Mouse (Mus musculus) cortical plate, adult 2 months (tissue): Measurements from ENCODE around the gene Dock8.

Experiments
- CTCF ChIP-seq: fragments of 200-500 bp; IDR thresholded peaks from 2 replicates; pipeline ENCODE4 v1.5.1; 2011; ENCODE audit warnings: mild to moderate bottlenecking, control low read depth, low read length; ENCODE audit not compliant: insufficient read depth; ENCODE audit errors: extremely low read depth
- POLR2A ChIP-seq: fragments of 200-500 bp; IDR thresholded peaks from 2 replicates; pipeline ENCODE4 v1.6.1; 2011; ENCODE audit warnings: mild to moderate bottlenecking, low read length, control low read depth; ENCODE audit not compliant: insufficient read depth; ENCODE audit errors: extremely low read depth

DNA sequence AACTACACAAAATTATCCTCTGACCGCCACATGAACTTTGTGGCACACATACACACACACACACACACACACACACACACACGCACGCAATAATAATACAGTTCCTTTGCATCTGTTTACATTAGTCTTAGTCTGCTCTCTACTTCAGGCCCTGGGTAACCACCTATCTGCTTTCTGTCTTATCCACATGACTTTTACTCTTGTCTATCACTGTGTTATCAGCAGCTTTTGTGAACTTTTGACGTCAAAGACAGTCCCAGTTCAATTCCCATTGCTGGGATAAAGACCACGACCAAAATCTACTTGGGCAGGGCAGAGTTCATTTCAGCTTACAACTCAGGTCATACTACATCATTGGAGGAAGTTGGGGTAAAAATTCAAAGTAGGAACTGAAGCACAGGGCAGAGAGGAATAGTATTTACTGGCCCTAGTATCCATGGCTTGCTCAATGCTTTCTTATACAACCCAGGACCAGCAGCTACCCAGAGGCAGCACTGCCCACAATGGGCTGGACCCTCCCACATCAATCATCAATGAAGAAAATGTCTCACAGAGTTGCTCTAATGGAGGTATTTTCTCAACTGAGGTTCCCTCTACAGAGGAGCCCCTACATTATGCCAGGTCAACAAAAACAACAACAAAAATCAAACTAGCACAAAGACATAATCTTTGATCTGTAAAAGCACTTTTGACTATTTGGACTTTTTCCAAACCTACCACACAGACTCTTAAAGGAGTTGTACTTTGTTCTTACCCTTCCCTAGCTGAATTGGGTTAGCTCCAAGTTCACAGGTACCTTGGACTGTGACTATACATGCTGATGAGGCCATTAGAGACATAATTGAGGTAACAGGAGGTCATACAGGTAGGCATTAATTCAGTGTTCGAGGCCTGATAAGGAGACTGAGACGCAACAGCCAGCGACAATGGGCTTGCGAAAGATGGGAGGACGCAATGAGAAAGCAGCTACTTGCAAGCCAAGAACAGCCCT lies 20.2 kb upstream of the Dock8 start:
- TF ChIP-seq POLR2A = no peak
- TF ChIP-seq CTCF = no peak
